Mouse (Mus musculus) left cerebral cortex, adult 11 months (tissue): ENCODE measurements at regions not wholly inside any gene's neighbourhood (a gene's known extent, or its start where the extent isn't known, plus 50 kb on each side); places are given as distances from the start of the nearest gene placed in this dataset.

Experiments used
- DNase-seq: peaks from one replicate; pipeline ENCODE4 v3.0.0; 2022; ENCODE audit warnings: low spot score

GRCm38 (mm10) chr12:109272101-109272500, 180.5 kb upstream of the Dlk1 start:
- DNase-seq = no peak

- no peak for DNase-seq
Observed at GRCm38 (mm10) chr12:109314850-109315249, 137.8 kb upstream of the Dlk1 start.

GRCm38 (mm10) chr12:109325986-109326385, 126.6 kb upstream of the Dlk1 start:
- no peak for DNase-seq

GRCm38 (mm10) chr12:109371327-109371726, 81.3 kb upstream of the Dlk1 start:
- DNase-seq = no peak

GRCm38 (mm10) chr12:109385794-109386193, 66.8 kb upstream of the Dlk1 start:
- no peak for DNase-seq

GRCm38 (mm10) chr12:109388791-109389190, 63.8 kb upstream of the Dlk1 start:
- DNase-seq = no peak

GRCm38 (mm10) chr12:109390388-109390920, 62.2 kb upstream of the Dlk1 start:
- DNase-seq = no peak

- DNase-seq = no peak
Observed at GRCm38 (mm10) chr12:109390978-109391377, 61.6 kb upstream of the Dlk1 start.

- DNase-seq = no peak
Observed at GRCm38 (mm10) chr12:109393326-109393725, 59.3 kb upstream of the Dlk1 start.

- DNase-seq = no peak
Observed at GRCm38 (mm10) chr12:109393795-109394194, 58.8 kb upstream of the Dlk1 start.

GRCm38 (mm10) chr12:109394396-109394795, 58.2 kb upstream of the Dlk1 start:
- no peak for DNase-seq

GRCm38 (mm10) chr12:109396614-109397013, 56.0 kb upstream of the Dlk1 start:
- DNase-seq = no peak

- DNase-seq = no peak
Observed at GRCm38 (mm10) chr12:109397175-109398058, 55.2 kb upstream of the Dlk1 start.

GRCm38 (mm10) chr12:109398473-109398872, 54.1 kb upstream of the Dlk1 start:
- DNase-seq = no peak

- DNase-seq = no peak
Observed at GRCm38 (mm10) chr12:109398951-109399350, 53.7 kb upstream of the Dlk1 start.

GRCm38 (mm10) chr12:109399591-109399990, 53.0 kb upstream of the Dlk1 start:
- DNase-seq = peak; percentile 38

GRCm38 (mm10) chr12:109400041-109400440, 52.6 kb upstream of the Dlk1 start:
- no peak for DNase-seq

GRCm38 (mm10) chr12:109400936-109401586, 51.6 kb upstream of the Dlk1 start:
- DNase-seq = no peak

GRCm38 (mm10) chr12:109401696-109402095, 50.9 kb upstream of the Dlk1 start:
- no peak for DNase-seq

GRCm38 (mm10) chr12:109402226-109402625, 50.4 kb upstream of the Dlk1 start:
- no peak for DNase-seq
